Mouse (Mus musculus) lung, embryonic 14.5 days (tissue): ENCODE results near the gene Atxn7l3. TPM values are rescaled to one million over a fixed set of nuclear protein-coding genes. Genes with fewer than 3 reads are reported as not detected.
A peak's percentile ranks its signal among the peaks of the same experiment; 100 is the strongest.

Experiments
- ATAC-seq: fragments of 200-750 bp; cut with Nextera tagmentation; 2 replicates; pipeline ENCODE4 v1.8.0; 2017; ENCODE audit warnings: mild to moderate bottlenecking, moderate TSS enrichment, moderate library complexity; ENCODE audit not compliant: insufficient read depth
- DNase-seq: peaks from one replicate; pipeline ENCODE4 v3.0.0-alpha.2; 2015
- H3K27ac ChIP-seq: fragments of 300-500 bp; sonication (generic); 2 replicates; pipeline ENCODE4 v1.5.1; 2014; ENCODE audit warnings: low read depth, mild to moderate bottlenecking, moderate library complexity
- H3K27me3 ChIP-seq: fragments of 300-500 bp; sonication (generic); 2 replicates; pipeline ENCODE4 v1.6.1; 2014; ENCODE audit warnings: low read length, control low read depth; ENCODE audit not compliant: insufficient read depth
- H3K36me3 ChIP-seq: fragments of 300-500 bp; sonication (generic); 2 replicates; pipeline ENCODE4 v1.6.1; 2014; ENCODE audit warnings: control low read depth; ENCODE audit not compliant: insufficient read depth
- H3K4me1 ChIP-seq: fragments of 300-500 bp; sonication (generic); 2 replicates; pipeline ENCODE4 v1.6.1; 2014; ENCODE audit warnings: antibody characterized with exemption, control low read depth; ENCODE audit not compliant: insufficient read depth
- H3K4me2 ChIP-seq: fragments of 300-500 bp; sonication (generic); 2 replicates; pipeline ENCODE4 v1.6.1; 2014; ENCODE audit warnings: mild to moderate bottlenecking
- H3K4me3 ChIP-seq: fragments of 300-500 bp; sonication (generic); 2 replicates; pipeline ENCODE4 v1.5.1; 2014; ENCODE audit warnings: low read depth, low read length
- H3K9ac ChIP-seq: fragments of 300-500 bp; sonication (generic); 2 replicates; pipeline ENCODE4 v1.6.1; 2014
- H3K9me3 ChIP-seq: fragments of 300-500 bp; sonication (generic); 2 replicates; pipeline ENCODE4 v1.6.1; 2016; ENCODE audit warnings: low read depth, low read length, control low read depth
- CTCF ChIP-seq: IDR thresholded peaks from 2 replicates; pipeline ENCODE4 v1.5.1; 2016; ENCODE audit warnings: antibody characterized with exemption, low read depth
- WGBS: fragments of 180-500 bp; shearing (Covaris S2); extraction: QIAGEN DNeasy Blood & Tissue Kit; methylation state at CpG from one replicate; pipeline ENCODE4 v1.1.7; 2014; 5-methylcytosine and 5-hydroxymethylcytosine counted together
- polyA plus RNA-seq: library from polyadenylated mRNA; unstranded; fragments of >200 nt; fragmentation: Nextera tagmentation; extraction: Ambion mirVana; gene quantifications from 2 replicates; pipeline ENCODE4 v1.2.1, GENCODE M21; 2014

Atxn7l3 gene
- polyA plus RNA-seq, 1 experiment from 2014 or later = 17.4 TPM

DNA sequence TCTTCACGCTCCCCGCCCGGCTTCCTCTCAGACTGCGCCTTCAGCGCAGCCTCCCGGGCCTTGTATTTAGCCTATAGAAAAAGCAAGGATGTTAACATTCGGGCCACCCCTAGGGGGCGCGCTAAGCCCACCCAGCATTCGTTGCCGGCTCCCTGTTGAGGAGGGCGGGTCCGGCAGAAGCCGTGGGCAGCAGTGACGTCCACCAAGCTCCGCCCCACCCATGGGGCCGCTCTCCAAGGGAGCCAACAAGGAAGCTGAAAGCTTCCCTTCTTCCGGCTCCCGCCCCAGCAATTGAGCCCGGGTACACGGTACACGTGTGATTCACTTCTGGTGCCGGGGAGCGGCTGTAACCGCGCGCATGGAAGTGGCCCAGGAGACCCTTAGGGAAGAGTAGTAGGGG lies 12.5 kb upstream of the Atxn7l3 start:
- H3K4me2 ChIP-seq = peak overlapping the region; percentile 62
- no peaks in the 10 kb centered on the region for H3K9me3 ChIP-seq
- DNase-seq = peak; percentile 99
- H3K9ac ChIP-seq = peak overlapping the region; percentile 27
- TF ChIP-seq CTCF = peak; percentile 99
- 0 out of 2 replicates have a peak, but pooled peaks cover 5% of the 10 kb centered on the region for H3K4me1 ChIP-seq
- peak; percentile 94 for ATAC-seq
- peaks cover 75% of the 10 kb centered on the region for H3K36me3 ChIP-seq
- under 1% methylated on average over 27 of the region's 27 CpGs for WGBS
- H3K27ac ChIP-seq = peak overlapping the region; percentile 72
- peak overlapping the region; percentile 37 for H3K4me3 ChIP-seq
- no peaks in the 10 kb centered on the region for H3K27me3 ChIP-seq

DNA sequence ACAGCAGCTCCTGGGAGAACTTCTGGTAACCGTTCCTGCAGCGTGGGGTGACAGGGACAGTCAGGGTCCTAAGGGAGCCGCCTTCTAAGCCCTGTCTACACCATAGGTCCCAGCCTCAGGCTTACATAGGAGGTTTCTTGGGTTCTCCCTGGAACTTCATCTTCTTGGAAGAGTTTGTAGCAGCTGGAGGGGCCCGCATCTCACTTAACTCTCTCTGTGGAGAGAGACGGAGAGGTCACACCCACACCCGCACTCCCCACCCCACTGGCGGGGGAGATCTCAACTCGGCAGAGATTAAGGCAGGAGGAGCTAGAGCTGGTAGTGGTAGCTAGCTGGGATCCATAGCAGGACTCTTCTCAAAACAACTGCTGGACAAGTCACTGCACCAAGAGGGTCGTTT lies 11.7 kb upstream of the Atxn7l3 start:
- no peaks in the 10 kb centered on the region for H3K9me3 ChIP-seq
- no peak for DNase-seq
- ATAC-seq = no peak
- H3K27me3 ChIP-seq = no peaks in the 10 kb centered on the region
- WGBS = 83% methylated on average over 9 of the region's 9 CpGs
- TF ChIP-seq CTCF = no peak
- no peak overlapping the region for H3K9ac ChIP-seq
- peaks cover 66% of the 10 kb centered on the region for H3K36me3 ChIP-seq
- no peak overlapping the region for H3K27ac ChIP-seq
- no peak overlapping the region for H3K4me3 ChIP-seq
- H3K4me1 ChIP-seq = 0 out of 2 replicates have a peak, but pooled peaks cover 5% of the 10 kb centered on the region
- H3K4me2 ChIP-seq = no peak overlapping the region

DNA sequence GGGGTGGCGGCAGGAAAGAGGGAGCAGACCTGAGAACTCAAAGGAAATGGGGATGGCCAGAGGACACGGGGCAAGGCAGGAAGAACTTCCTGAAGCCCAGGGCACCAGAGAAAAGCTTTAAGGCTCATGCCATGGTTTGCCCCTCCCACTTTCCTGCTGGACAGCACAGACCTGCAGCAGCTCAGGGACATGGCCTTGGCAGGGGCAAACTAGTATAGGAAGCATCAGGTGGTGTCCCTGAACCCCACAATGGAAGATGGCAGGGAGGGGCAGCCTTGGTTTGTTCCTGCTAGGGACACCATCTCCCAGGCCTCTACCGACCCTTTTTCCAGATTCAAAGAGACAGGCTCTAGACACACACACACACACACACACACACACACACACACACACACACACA lies 8.9 kb upstream of the Atxn7l3 start:
- Histone ChIP-seq H3K9me3 (no peaks in the 10 kb centered on the region), H3K4me3 (no peak overlapping the region), H3K27me3 (no peaks in the 10 kb centered on the region), H3K9ac (no peak overlapping the region), H3K27ac (no peak overlapping the region), H3K4me1 (0 out of 2 replicates have a peak, but pooled peaks cover 5% of the 10 kb centered on the region), H3K4me2 (no peak overlapping the region), H3K36me3 (peaks cover 40% of the 10 kb centered on the region)
- WGBS = 60% methylated on average over 3 of the region's 3 CpGs
- no peak for ATAC-seq
- no peak for TF ChIP-seq CTCF
- DNase-seq = no peak

DNA sequence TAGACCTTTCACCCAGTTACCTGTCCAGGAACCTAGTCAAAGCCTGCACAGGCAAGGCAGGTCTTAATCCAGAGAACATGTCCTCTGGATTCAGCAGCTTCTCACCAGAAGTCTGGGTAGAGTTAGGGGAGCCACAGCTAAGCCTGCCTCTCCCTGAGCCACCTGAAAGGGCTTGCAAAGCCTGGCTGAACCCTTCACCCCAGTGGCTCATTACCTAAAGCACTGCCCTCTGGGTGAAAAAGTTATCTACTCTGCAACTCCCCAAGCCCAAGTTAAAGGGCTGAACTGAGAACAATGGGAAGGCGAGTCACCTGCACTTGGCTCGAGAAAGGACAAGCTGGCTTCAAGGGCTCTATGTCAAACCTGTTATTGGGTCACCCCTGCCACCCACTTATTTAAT lies 7.7 kb upstream of the Atxn7l3 start:
- Histone ChIP-seq H3K4me2 (no peak overlapping the region), H3K4me1 (no peaks in the 10 kb centered on the region), H3K27me3 (no peaks in the 10 kb centered on the region), H3K36me3 (peaks cover 30% of the 10 kb centered on the region), H3K27ac (no peak overlapping the region), H3K9me3 (no peaks in the 10 kb centered on the region), H3K9ac (no peak overlapping the region), H3K4me3 (no peak overlapping the region)
- DNase-seq (no peak), ATAC-seq (no peak)
- 36% methylated on average over 2 of the region's 2 CpGs for WGBS
- no peak for TF ChIP-seq CTCF

DNA sequence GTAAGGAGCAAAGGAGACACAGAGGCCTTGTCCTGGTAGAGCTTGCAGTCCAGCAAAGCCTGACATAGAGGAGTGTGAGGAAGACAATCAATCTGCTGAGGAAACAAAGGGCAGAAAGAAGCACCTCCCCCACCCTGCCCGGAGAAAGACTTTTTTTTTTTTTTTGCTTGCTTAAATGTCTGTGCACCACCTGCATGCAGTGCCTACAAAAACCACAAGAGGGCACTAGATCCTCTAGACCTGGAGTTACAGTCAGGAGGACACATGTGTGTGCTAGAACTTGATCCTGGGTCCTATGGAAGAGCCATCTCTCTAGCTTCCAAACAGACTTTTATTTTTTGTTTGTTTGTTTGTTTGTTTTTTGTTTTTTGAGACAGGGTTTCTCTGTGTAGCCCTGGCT lies 3.4 kb upstream of the Atxn7l3 start:
- TF ChIP-seq CTCF = peak; percentile 73
- ATAC-seq (no peak), DNase-seq (peak; percentile 84)
- no peak overlapping the region for H3K4me3 ChIP-seq
- WGBS = 7% methylated on average over 1 of the region's 1 CpGs
- no peak overlapping the region for H3K9ac ChIP-seq
- no peaks in the 10 kb centered on the region for H3K9me3 ChIP-seq
- H3K27me3 ChIP-seq = no peaks in the 10 kb centered on the region
- H3K4me2 ChIP-seq = no peak overlapping the region
- H3K27ac ChIP-seq = no peak overlapping the region
- H3K4me1 ChIP-seq = peaks cover 3% of the 10 kb centered on the region
- no peaks in the 10 kb centered on the region for H3K36me3 ChIP-seq

DNA sequence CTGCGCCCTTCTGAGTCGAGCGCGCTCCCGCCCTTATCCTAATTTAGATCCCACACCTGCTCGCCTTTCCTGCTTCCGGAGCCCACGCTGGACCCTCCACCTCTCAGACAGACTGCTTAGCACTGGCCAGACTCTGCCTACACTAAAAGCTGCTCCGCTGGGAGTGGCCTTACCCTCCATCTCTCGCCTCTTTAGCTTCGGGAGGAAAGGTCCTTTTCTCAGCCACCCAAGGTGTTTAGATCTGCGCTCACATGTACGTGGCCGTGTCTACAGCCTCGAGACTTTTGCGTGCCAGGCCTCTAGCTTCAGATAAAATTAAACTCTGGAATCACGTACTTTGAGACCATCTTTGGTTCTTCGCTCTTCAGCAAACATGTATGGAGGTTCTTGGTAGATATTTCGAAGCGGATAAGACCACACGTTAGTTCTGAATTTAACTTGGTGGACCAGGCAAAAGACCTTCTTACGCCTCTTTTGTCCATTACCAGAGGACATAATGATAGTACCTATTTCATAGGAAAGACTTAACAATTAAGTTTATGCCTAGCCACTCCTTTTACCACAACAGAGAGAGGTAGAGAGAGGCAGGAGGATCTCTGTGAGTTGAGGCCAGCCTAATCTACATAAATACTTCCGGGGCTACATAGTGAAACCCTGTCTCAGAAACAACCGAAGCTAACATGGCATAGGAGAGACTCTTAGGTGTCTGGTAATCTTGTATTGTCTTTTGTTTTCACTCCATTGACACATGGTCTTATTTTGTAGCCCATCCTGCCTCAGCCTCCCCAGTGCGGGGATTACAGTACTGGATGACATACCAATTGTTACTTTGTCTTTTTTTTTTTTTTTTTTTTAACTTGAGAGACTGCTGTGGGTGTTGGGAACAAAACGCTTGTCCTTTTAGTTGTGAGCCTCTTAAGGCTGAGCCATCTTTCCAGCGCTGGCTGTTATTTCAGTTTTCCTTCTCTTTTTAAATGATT lies 1.4 kb upstream of the Atxn7l3 start:
- H3K9ac ChIP-seq = peak overlapping the region; percentile 64
- H3K27ac ChIP-seq = peak overlapping the region; percentile 99
- ATAC-seq = peak; percentile 41; the same call in 1 of the 2 replicates
- 22% methylated on average over 27 of the region's 27 CpGs for WGBS
- DNase-seq = no peak
- H3K4me2 ChIP-seq = peak overlapping the region; percentile 92
- H3K27me3 ChIP-seq = no peaks in the 10 kb centered on the region
- H3K4me3 ChIP-seq = peak overlapping the region; percentile 90
- TF ChIP-seq CTCF = no peak
- H3K9me3 ChIP-seq = no peaks in the 10 kb centered on the region
- H3K36me3 ChIP-seq = peaks cover 18% of the 10 kb centered on the region
- H3K4me1 ChIP-seq = peaks cover 7% of the 10 kb centered on the region
